Mouse (Mus musculus) lung, embryonic 15.5 days (tissue): ENCODE measurements around the gene St6galnac4. TPM values are rescaled to one million over a fixed set of nuclear protein-coding genes. Genes with fewer than 3 reads are reported as not detected.
A peak's percentile ranks its signal among the peaks of the same experiment; 100 is the strongest.

Experiments
- ATAC-seq: fragments of 200-750 bp; cut with Nextera tagmentation; 2 replicates; pipeline ENCODE4 v1.8.0; 2017; ENCODE audit warnings: moderate number of reproducible peaks, borderline replicate concordance; ENCODE audit not compliant: low FRiP score, low TSS enrichment; ENCODE audit errors: extremely low read depth
- H3K27ac ChIP-seq: fragments of 300-500 bp; sonication (generic); 2 replicates; pipeline ENCODE4 v1.5.1; 2015; ENCODE audit warnings: moderate library complexity, mild to moderate bottlenecking, inconsistent platforms
- H3K27me3 ChIP-seq: fragments of 300-500 bp; sonication (generic); 2 replicates; pipeline ENCODE4 v1.6.1; 2015; ENCODE audit warnings: inconsistent platforms
- H3K36me3 ChIP-seq: fragments of 300-500 bp; sonication (generic); 2 replicates; pipeline ENCODE4 v1.6.1; 2015; ENCODE audit warnings: inconsistent platforms
- H3K4me1 ChIP-seq: fragments of 300-500 bp; sonication (generic); 2 replicates; pipeline ENCODE4 v1.6.1; 2015; ENCODE audit warnings: inconsistent platforms
- H3K4me2 ChIP-seq: fragments of 300-500 bp; sonication (generic); 2 replicates; pipeline ENCODE4 v1.6.1; 2015; ENCODE audit warnings: inconsistent platforms, mild to moderate bottlenecking, moderate library complexity
- H3K4me3 ChIP-seq: fragments of 300-500 bp; sonication (generic); 2 replicates; pipeline ENCODE4 v1.5.1; 2015; ENCODE audit warnings: mild to moderate bottlenecking, inconsistent platforms
- H3K9ac ChIP-seq: fragments of 300-500 bp; sonication (generic); 2 replicates; pipeline ENCODE4 v1.6.1; 2015; ENCODE audit warnings: inconsistent platforms
- H3K9me3 ChIP-seq: fragments of 300-500 bp; sonication (generic); 2 replicates; pipeline ENCODE4 v1.6.1; 2016; ENCODE audit warnings: inconsistent platforms
- WGBS: fragments of 180-500 bp; shearing (Covaris S2); methylation state at CpG from one replicate; pipeline ENCODE4 v1.1.7; 2015; 5-methylcytosine and 5-hydroxymethylcytosine counted together
- polyA plus RNA-seq: library from polyadenylated mRNA; unstranded; fragments of >200 nt; fragmentation: Nextera tagmentation; extraction: Ambion mirVana; gene quantifications from 2 replicates; pipeline ENCODE4 v1.2.1, GENCODE M21; 2015

Gene St6galnac4
- polyA plus RNA-seq, 1 experiment from 2014 or later, result 26.1 TPM

DNA sequence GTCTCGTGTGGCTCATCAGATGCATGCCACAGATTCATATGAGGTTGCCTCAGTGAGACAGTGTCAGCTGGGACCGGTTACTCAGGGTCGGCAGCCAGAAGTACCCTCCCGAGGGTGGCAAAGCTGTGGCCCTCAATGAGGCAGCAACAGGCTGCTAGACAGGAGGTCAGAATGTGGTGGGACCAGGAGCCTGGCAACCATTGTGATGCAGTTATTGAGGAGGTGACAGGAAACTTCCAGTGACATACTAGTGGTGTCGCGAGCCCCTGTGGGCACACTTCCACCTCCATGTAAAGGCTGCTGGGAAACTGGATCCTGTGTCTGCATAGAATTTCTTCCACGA, 34.6 kb downstream of the St6galnac4 start, which contains the start of gene Ak1:
Ak1 (plus strand) TSS at position 242 of the 343 bp plus-strand sequence.
- Histone ChIP-seq H3K27me3 (no peaks in the 10 kb centered on the region), H3K9me3 (no peaks in the 10 kb centered on the region), H3K4me2 (peak within 1 kb of the TSS; percentile 17), H3K4me1 (peaks cover 66% of the 10 kb centered on the region), H3K9ac (no peak within 1 kb of the TSS), H3K27ac (peak within 1 kb of the TSS; percentile 89), H3K4me3 (no peak within 1 kb of the TSS), H3K36me3 (peaks cover 11% of the 10 kb centered on the region)
- ATAC-seq, result 0 out of 2 replicates have a peak, but pooled peaks have one; percentile 3
- 7% methylated on average over 7 of the region's 7 CpGs for WGBS

DNA sequence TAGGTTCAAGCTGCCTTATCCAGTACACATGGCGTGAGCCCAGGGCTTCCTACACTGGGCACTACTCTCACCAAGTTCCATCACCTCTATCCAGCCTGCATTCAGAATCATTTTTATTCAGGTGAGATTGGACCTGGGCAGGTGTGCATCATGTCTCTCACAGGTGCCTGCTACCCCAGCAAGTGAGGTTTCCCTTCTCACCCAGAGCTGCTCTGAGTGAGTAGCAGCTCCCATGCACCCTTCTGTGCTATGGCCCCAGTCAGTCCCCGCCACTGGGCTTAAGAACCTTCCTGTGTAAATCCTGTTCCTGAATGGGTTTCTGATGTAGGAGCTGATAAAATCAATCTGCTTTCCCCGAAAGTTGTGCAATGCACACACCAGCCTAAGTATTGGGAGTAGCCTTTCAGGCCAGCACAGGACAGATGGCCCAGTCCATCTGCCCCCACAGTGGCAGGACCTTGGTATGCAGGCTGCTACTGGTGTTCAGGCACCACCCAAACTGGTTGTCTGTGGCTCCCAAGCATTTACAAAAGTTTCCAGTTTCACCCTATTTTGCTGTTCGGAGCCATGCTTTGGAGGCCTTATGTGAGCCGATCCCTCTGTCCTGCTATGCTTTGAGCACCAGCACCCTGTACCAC, 37.3 kb downstream of the St6galnac4 start:
- no peak overlapping the region for H3K4me3 ChIP-seq
- H3K9me3 ChIP-seq, result no peaks in the 10 kb centered on the region
- H3K9ac ChIP-seq, result no peak overlapping the region
- WGBS, result 61% methylated on average over 5 of the region's 5 CpGs
- peak overlapping the region; percentile 79 for H3K27ac ChIP-seq
- no peak overlapping the region for H3K4me2 ChIP-seq
- H3K4me1 ChIP-seq, result peaks cover 84% of the 10 kb centered on the region
- H3K36me3 ChIP-seq, result no peaks in the 10 kb centered on the region
- H3K27me3 ChIP-seq, result no peaks in the 10 kb centered on the region
- ATAC-seq, result no peak

GRCm38 (mm10) chr2:32625212-32625872, 38.4 kb downstream of the St6galnac4 start:
- Histone ChIP-seq H3K36me3 (no peaks in the 10 kb centered on the region), H3K9ac (peak overlapping the region; percentile 29; the same call in 1 of the 2 replicates), H3K4me3 (peak overlapping the region; percentile 15), H3K9me3 (no peaks in the 10 kb centered on the region), H3K27me3 (no peaks in the 10 kb centered on the region), H3K4me2 (peak overlapping the region; percentile 48), H3K4me1 (peaks cover 78% of the 10 kb centered on the region), H3K27ac (peak overlapping the region; percentile 79)
- WGBS, result 2% methylated on average over 13 of the region's 13 CpGs
- peak; percentile 16; the same call in 1 of the 2 replicates for ATAC-seq

GRCm38 (mm10) chr2:32625873-32626694, 39.2 kb downstream of the St6galnac4 start:
- H3K27me3 ChIP-seq, result no peaks in the 10 kb centered on the region
- H3K27ac ChIP-seq, result peak overlapping the region; percentile 79
- peaks cover 71% of the 10 kb centered on the region for H3K4me1 ChIP-seq
- no peak overlapping the region for H3K9ac ChIP-seq
- H3K4me3 ChIP-seq, result no peak overlapping the region
- WGBS, result 32% methylated on average over 5 of the region's 5 CpGs
- H3K4me2 ChIP-seq, result peak overlapping the region; percentile 48
- no peaks in the 10 kb centered on the region for H3K36me3 ChIP-seq
- ATAC-seq, result no peak; the same call in 1 of the 2 replicates
- no peaks in the 10 kb centered on the region for H3K9me3 ChIP-seq

DNA sequence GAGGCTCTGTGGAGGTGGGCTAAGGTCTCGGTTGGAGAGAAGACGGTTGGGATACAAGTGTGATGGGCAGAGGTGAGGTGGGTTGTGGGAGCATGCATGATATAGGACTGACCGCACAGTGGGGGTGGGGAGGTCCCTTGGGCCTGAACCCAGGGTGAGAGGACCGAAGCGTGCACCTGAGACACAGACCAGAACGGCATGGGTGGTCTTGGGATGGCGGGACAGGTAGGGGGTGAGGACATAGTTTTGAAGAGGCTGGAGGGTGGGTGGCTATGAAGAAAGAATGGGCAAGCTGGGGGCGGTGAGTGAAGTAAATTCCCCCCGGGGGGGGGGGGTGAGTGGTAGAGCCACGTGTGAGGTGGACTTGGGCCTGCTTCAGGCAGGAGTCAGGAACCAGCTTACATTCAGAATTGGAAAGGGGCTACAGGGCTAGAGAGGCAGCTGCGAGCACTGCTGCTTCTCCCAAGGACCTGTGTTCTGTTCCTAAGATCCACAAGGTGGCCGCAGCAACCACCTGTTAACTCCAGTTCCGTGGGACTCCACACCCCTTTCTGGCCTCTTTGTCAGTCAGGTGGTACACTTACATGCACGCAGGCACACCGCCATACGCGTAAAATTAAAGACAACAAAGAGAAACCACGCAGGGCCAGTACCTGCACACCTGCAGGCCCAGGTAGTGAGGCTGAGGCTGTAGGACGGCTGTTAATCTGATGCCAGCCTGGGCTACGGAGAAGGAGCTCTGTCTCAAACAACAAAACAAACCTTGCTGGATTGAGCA, 40.6 kb downstream of the St6galnac4 start:
- no peak overlapping the region for H3K9ac ChIP-seq
- 54% methylated on average over 19 of the region's 20 CpGs for WGBS

DNA sequence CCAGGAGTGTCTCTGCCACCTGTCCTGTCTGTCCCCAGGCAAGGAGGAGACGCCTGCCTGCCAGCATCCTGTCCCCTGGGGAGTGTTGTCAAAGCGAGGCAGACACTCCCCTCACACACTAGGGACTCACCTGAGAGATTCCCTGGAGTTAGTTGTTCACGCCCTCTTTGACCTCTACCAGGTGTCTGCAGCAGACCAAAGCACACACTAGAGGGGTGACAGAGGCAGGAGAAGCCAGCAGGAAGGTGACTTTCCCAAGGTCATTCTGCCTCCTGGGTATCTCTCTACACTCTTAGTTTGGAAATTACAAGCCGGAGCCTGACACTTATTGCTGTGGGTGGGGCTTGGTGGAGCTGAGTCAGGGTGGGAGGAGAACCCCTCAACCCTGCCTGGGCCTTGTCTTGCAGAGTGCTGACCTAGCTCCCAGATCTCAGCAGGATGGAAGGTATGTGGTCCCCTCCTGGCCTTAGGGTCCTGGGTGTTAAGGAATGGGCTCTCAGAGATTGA, 41.2 kb downstream of the St6galnac4 start:
- no peaks in the 10 kb centered on the region for H3K27me3 ChIP-seq
- WGBS, result 61% methylated on average over 4 of the region's 4 CpGs
- H3K4me1 ChIP-seq, result peaks cover 63% of the 10 kb centered on the region
- H3K9me3 ChIP-seq, result no peaks in the 10 kb centered on the region
- no peaks in the 10 kb centered on the region for H3K36me3 ChIP-seq
- no peak overlapping the region for H3K9ac ChIP-seq
- no peak overlapping the region for H3K4me3 ChIP-seq
- peak overlapping the region; percentile 85 for H3K27ac ChIP-seq
- ATAC-seq, result no peak
- peak overlapping the region; percentile 42 for H3K4me2 ChIP-seq

More for the DNA sequence above, 40.6 kb downstream of the St6galnac4 start:
- Histone ChIP-seq H3K4me2 (no peak overlapping the region), H3K4me3 (no peak overlapping the region), H3K27ac (peak overlapping the region; percentile 85), H3K9me3 (no peaks in the 10 kb centered on the region), H3K36me3 (no peaks in the 10 kb centered on the region), H3K4me1 (peaks cover 63% of the 10 kb centered on the region), H3K27me3 (no peaks in the 10 kb centered on the region)
- no peak for ATAC-seq

GRCm38 (mm10) chr2:32628729-32629128, 41.8 kb downstream of the St6galnac4 start:
- 13% methylated on average over 5 of the region's 5 CpGs for WGBS
- H3K4me3 ChIP-seq, result no peak overlapping the region
- H3K36me3 ChIP-seq, result no peaks in the 10 kb centered on the region
- H3K27me3 ChIP-seq, result no peaks in the 10 kb centered on the region
- no peaks in the 10 kb centered on the region for H3K9me3 ChIP-seq
- no peak overlapping the region for H3K9ac ChIP-seq
- peak overlapping the region; percentile 42 for H3K4me2 ChIP-seq
- peak overlapping the region; percentile 85 for H3K27ac ChIP-seq
- peak; percentile 43 for ATAC-seq
- peaks cover 69% of the 10 kb centered on the region for H3K4me1 ChIP-seq

- H3K4me1 ChIP-seq, result peaks cover 66% of the 10 kb centered on the region
- WGBS, result 46% methylated on average over 9 of the region's 9 CpGs
- H3K4me2 ChIP-seq, result peak overlapping the region; percentile 42
Observed at GRCm38 (mm10) chr2:32629276-32629976, 42.5 kb downstream of the St6galnac4 start.

DNA sequence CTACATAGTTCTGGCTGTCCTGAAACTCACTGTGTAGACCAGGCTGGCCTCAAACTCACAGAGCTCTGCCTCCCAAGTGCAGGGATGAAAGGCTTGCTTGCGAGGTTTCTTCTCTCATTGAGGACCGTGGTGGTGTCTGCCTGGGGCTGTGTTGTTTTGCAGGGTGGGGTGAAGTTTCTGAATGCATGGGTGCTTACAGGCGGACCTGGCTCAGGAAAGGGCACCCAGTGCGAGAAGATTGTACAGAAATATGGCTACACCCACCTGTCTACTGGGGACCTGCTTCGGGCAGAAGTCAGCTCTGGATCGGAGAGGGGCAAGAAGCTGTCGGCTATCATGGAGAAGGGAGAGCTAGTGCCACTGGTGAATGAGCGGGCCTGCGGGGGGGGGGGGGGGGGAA, 43.1 kb downstream of the St6galnac4 start:
- no peak overlapping the region for H3K4me3 ChIP-seq
- peaks cover 60% of the 10 kb centered on the region for H3K4me1 ChIP-seq
- H3K36me3 ChIP-seq, result no peaks in the 10 kb centered on the region
- H3K27me3 ChIP-seq, result no peaks in the 10 kb centered on the region
- WGBS, result 79% methylated on average over 8 of the region's 9 CpGs
- no peak overlapping the region for H3K9ac ChIP-seq
- no peak overlapping the region for H3K4me2 ChIP-seq
- ATAC-seq, result no peak
- H3K27ac ChIP-seq, result 0 out of 2 replicates have a peak overlapping the region, but pooled peaks have one; percentile 85
- H3K9me3 ChIP-seq, result no peaks in the 10 kb centered on the region

More at GRCm38 (mm10) chr2:32629276-32629976, 42.5 kb downstream of the St6galnac4 start:
- Histone ChIP-seq H3K27me3 (no peaks in the 10 kb centered on the region), H3K27ac (peak overlapping the region; percentile 85), H3K9ac (no peak overlapping the region), H3K4me3 (no peak overlapping the region), H3K36me3 (no peaks in the 10 kb centered on the region), H3K9me3 (no peaks in the 10 kb centered on the region)
- peak; percentile 23; the same call in 1 of the 2 replicates for ATAC-seq

DNA sequence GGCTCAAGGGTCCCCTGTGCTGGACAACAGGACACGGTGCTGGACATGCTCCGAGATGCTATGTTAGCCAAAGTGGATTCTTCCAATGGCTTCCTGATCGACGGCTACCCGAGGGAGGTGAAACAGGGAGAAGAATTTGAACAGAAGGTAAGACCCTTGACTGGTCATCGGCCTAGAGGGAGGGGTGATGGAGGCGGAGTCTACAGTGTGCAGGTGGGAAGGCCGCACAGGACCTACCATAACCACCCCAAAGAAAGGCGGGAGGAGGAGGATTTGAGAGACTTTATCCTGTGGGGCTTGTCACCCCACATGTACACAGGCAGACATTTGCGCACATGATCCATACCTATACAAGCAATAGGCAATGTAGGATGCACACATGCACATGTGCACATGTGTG, 44.2 kb downstream of the St6galnac4 start:
- Histone ChIP-seq H3K9ac (no peak overlapping the region), H3K4me2 (no peak overlapping the region), H3K4me1 (peaks cover 50% of the 10 kb centered on the region), H3K4me3 (no peak overlapping the region), H3K9me3 (no peaks in the 10 kb centered on the region), H3K27ac (no peak overlapping the region), H3K36me3 (no peaks in the 10 kb centered on the region), H3K27me3 (no peaks in the 10 kb centered on the region)
- WGBS, result 78% methylated on average over 10 of the region's 10 CpGs
- ATAC-seq, result no peak
